Mouse (Mus musculus): ENCODE measurements around the gene Tmem131.

Gene Tmem131

DNA sequence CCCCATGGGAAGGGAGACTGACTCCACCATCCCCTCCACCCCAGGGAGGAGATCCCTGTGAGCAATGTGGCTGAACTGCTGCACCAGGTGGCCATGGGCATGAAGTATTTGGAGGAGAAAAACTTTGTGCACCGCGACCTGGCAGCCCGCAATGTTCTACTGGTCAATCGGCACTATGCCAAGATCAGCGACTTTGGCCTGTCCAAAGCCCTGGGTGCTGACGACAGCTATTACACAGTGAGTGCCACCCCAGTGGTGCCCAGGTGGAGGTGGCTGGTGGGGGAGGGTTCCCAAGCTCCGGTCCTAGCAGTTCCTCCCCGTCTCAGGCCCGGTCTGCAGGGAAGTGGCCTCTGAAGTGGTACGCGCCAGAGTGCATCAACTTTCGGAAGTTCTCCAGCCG, 162.7 kb downstream of the Tmem131 start:
- DNase-seq (ENCODE audit: low spot score): no peak

DNA sequence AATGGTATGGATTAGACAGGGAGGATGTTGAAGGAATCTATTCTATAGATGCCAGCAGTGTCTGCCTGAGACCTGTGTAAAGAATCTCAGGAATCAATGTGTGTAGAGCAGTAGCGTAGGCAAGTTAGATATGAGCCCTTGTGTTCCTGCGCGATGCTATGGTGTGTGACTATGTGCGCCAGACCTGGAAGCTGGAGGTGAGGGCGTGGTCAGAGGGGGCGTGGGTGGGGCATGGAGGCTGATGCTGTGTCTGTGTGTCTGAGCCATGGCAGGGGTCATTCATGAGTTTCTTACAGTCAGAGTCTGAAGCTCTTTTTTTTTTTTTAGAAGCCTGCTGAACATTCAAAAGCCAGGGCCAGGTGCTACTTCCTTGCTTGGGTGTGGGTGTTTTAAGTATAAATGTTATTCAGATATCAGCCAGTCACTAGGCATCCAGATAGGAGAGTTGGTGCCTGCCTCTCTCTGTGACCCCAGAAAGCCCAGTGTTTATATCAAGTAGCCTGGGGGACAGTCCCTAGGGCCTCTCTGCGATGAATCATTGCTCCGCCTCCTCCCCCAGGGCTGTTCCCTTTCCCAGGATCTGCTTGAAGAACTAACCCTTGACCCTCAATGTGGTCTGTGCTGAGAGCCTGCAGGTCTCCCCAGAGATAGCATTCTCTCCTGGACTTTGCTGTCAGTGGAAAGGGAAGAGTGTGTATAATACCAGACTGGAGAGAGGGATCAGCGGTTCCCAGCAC, 171.1 kb downstream of the Tmem131 start:
- no peak for DNase-seq (ENCODE audit: low spot score)

DNA sequence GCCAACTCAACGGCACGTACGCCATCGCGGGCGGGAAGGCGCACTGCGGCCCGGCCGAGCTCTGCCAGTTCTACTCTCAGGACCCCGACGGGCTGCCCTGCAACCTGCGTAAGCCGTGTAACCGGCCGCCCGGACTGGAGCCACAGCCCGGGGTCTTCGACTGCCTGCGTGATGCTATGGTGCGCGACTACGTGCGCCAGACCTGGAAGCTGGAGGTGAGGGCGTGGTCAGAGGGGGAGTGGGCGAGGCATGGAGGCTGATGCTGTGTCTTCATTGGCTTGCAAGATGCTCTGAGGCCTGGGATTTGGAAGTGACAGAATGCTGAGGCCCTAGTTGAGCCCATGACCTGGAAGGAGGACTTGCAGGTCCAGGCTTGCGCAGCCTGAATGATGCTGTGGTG, 172.5 kb downstream of the Tmem131 start:
- DNase-seq (ENCODE audit: low spot score): no peak

DNA sequence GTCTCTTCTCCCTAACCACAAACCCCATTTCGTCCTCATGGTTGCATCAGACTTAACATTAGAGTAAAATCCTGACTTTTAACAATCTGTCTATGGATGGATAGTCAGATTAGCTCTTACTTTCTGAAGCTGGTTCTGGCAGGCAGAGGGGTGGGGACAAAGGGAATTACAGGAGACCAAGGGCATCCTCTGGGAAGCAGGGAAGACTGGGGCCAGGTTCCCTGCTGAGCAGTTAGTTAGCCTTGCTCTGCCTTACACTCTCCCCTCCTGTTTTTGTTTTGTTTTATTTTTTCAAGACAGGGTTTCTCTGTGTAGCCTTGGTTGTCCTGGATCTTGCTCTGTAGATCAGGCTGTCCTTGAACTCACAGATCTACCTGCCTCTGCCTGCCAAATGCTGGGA, 173.5 kb downstream of the Tmem131 start:
- DNase-seq (ENCODE audit: low spot score): no peak

DNA sequence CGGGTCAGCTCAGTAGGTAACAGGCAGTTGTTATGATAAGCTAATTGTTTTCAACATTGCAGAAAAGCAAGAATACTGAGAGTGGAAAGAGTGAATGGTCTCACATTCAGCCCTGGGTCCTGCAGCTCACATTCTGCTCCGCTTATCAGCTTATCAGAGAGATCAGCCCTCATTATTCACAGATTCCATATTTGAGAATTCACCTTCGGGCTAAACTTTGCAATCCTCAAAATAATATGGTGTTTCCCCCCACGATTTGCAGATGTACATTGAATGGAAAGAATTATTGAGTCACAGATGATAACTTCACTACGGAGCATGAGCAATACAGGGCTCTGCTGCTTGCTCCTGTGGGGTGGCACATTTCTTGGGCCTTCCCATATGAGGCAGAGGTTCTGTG, 174.7 kb downstream of the Tmem131 start:
- no peak for DNase-seq (ENCODE audit: low spot score)

DNA sequence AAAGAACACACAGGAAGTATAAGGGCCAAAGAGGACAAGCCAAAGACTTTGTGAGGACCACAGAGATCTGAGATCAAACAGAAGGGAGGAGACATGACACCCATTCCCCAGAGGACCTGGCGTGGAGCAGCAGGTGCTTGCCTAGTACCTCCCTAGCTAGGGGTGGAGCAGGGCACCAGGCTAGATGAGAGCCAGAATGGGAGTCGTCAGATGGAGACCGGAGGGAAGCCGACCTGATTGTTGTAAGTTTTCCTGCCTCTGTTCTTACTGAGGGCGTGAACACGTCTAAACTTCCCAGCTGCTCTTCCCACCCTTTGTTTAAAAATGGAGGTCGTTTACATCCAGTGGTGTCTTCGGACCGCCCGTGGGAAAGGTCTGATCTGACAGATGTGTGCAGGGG, 176.1 kb downstream of the Tmem131 start:
- no peak for DNase-seq (ENCODE audit: low spot score)

DNA sequence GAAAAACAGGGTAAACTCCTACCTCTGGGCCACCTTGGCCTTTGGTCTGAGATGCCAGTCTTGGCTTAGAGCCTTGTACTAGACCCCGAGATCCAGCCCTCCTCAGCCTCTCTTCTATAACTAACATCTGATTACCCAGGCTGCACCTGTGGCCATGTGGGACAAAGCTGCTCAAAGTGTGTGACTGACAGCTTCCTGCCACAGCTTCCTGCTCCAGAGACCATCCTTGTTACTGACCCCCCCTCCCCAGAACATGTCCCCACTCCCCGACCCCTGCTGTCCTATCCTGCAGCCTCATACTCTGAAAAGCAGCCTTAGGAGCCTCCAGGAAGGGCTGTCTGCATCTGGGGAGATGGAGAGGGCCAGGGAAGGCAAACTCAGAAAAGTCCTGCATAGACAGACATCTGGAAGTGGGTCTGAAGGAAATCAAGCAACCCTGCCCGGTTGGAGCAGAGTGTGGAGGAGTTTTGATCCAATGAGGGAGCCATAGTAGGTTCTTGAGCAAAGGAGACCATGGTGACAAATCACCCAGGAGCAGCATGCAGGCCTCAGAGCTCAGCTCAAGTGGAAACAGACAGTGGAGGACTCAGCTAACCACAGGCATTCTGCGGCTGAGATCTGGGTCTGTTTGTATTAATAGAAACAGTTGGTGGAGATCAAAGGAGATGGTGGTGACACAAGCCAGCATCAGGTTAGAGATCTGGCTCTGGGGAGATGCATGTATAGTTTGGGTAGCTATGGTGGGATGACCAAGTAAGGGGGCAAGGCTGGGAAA, 176.8 kb downstream of the Tmem131 start:
- DNase-seq (ENCODE audit: low spot score): no peak

DNA sequence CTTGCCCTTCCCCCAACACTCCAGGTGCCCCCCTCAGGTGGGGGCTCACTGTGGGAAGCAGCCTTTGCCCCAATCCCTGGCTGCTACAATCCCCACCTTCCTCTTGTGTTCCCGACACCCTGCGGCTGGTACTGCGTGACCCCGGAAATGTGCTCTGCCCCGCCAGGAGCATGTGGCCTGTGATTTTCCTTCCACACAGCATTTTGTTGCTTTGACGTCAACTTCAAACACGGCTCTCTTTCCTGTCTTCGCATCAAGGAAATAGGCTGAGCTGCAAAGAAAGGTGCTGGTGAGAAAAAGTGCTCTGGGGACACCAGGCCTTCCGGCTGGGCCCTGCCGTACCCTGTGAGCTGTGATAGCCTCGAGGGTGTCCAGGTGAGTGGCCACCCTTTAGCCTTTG, 181.9 kb downstream of the Tmem131 start, which contains the start of gene Zap70:
Gene Zap70 (plus strand): TSS at position 231 of the 400 bp plus-strand sequence.
- DNase-seq (ENCODE audit: low spot score): no peak

DNA sequence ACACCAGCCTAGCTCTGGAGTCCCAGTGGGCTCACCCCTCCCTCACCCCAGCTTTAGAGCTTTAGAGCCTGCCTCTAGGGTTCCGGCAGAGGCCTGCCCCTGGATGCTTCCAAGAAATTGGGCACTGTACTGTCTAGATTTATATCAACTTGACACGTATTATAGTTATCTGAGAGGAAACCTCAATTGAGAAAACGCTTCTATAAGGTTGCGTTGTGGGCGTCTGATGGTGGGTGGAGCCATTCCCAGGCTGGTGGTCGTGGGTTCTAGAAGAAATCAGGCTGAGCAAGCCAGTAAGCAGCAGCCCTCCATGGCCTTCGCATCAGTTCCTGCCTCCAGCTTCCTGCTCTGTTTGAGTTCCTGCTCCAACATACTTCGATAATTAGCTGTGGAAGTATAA, 182.4 kb downstream of the Tmem131 start:
- DNase-seq (ENCODE audit: low spot score): no peak

DNA sequence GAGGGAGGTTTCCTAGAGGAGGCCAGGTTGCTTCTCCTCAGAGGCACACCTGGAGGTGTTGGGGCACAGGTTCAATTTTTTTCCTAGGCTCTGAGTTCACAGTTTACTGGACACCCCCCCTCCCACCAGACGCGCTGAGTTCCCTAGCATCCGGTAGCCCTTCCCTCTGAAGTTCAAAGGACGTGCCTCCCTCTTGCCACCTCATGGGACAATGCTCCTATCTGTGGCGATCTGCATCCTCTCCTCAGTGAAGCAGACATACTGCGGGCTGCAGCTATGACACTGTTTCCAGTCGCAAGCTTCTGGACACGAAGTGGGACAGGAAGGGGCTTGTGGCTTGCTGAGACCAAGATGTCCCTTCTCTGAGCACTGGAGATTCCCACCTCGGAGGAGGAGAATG, 183.1 kb downstream of the Tmem131 start:
- no peak for DNase-seq (ENCODE audit: low spot score)

DNA sequence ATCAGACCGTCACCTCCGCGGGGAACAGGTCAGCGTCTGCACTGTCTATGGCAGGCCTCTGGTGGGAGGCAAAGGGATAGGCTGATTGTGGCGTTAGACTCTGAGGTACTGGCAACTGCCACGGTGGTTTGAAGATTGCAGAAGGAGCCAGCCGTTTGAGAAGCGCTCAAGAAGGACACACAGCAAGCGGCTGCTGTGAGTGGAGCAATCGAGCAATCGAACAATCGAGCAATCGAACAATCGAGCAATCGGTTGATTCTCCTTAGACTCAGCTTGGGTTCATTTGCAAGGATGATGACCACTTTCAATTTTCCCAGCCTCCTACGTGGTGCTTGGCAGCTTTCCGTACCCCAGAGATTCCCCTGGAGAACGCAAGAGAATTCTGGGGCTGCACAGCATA, 184.4 kb downstream of the Tmem131 start:
- DNase-seq (ENCODE audit: low spot score): no peak

DNA sequence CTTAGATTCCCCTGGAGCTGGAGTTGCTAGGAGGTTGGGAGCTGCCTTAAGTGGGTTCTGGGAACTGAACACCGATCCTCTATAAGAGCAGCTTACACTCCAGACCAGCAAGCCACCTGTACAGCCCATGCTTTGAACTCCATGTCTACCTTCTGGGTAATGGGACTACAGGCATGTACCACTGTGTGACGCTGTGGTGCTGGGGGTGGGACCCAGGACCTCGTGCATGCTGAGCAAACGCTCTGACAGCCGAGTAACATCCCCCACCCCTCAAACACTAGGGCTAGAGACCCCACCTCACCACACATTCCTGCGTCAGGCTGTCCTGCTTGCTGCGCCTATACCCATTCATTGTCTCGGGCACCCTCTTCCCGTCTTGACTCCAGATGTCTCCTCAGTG, 184.9 kb downstream of the Tmem131 start:
- DNase-seq (ENCODE audit: low spot score): no peak

DNA sequence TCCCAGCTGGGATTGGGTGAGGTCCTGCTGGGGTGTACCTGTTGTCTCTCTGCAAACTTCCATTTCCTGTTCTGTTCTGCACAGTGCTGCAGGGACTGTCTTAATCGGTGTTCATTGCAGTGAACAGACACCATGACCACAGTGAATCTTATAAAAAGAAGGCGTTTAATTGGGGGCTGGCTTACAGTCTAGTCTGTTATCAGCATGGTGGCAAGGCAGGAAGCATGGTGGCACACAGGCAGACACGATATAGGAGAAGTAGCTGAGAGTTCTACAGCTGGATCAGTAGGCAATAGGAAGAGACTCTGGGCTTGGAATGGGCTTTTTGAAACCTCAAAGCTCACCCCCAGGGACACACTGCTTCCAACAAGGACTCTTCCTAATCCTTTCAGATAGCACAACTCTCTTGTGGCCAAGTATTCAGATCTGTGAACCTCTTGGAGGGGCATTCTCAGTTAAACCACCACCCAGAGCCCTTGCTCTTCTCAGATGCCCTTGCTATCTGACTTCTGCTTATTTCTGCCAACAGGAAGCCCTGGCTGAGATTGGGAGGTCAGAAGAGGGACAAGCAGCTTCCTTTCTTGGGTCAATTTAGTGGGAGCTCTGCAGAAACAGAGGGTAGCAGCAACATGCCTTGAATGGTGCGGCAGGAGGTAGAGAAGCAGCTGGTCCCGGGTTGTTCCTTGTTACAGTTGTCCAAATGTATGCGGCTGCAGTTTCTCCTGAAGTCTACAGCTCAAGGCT, 189.4 kb downstream of the Tmem131 start:
- no peak for DNase-seq (ENCODE audit: low spot score)

DNA sequence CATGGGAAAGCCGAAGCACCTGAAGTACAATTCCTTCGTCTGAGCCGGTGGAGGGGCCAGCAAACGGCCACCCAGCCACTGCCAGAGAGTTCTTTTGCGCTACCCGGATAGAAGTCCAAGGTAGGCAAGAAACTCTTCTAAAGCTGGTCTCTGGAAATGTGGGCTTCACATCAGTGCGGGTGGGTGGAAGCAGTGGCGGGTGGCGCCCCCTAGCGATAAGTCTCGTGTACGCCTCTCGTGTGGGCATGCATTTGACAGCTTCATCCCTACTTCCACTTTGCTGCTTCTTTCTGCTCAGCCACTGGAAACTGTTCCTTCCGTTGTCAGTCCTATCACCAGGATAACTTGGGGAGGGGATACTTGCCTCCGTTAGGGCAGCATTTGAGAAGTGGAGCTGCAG, 197.0 kb downstream of the Tmem131 start:
- no peak for DNase-seq (ENCODE audit: low spot score)

DNA sequence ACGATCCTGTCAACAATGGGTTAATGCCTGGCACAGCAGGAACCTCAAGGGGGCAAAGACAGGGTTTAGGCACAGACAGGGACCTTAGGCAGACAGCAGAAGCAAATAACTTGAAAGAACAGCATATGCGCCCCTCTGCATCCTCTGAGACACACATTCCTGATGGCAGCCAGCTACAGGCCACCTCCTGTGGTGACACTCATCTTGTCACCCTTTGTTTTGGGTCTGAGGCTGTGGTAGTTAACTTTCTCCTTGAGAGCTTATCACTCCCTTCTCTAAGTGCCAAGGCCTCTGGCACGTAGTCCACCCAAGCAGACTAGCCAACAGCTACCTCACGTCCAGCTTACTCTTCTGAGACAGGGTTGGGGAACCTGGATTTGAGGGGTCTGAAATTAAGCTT, 197.8 kb downstream of the Tmem131 start:
- no peak for DNase-seq (ENCODE audit: low spot score)

DNA sequence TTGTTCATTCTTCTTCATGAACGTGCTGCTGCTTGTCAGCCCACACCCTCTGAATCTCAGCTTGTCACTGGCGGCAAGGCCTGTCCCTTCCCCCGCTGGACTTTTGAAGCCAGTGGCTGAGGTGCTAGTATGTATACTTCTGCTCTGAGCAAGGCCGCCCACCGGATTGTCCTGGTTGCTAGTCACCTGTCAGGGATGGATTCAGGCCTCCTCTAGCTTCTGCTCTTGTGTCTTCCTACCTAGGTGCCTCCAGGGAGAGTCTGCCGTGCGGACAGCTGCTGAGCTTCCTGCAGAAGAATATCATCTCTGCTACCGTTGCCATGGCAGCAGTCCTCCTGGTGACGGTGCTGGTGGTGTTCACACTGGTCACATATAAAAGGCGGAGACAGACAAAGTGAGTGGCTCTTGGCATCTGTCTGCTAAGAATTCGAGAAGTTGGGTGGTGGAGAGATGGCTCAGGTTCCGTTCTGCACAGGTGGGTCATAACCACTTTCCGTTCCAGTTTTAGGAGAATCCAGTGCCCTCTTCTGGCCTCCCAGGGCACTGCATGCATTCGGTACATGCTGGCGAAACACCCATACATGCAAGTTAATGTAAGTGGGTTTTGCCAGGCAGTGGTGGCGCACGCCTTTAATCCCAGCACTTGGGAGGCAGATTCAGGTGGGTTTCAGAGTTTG, 199.1 kb downstream of the Tmem131 start:
- peak; percentile 68 for DNase-seq (ENCODE audit: low spot score)

DNA sequence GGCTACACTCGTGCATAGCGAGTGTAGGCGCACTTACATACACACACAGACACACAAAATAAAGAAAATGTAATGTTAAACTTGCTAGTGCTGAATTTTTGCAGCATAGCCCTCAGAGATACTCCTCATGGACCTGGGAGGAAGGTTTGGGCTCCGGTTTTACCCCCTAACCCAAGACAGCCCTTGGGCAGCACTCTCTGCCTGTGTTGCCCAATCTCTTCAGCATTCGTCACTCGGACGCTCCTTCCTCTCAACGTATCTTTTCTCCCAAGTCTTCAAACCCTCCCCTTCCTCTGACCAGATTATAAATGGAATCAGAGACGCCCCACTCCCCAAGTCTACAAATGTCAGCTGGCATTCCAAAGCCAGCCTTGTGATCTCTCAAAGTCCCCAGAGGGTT, 200.4 kb downstream of the Tmem131 start:
- DNase-seq (ENCODE audit: low spot score): no peak
